Mouse (Mus musculus) frontal cortex, adult (tissue): Measurements from ENCODE around the gene Rpl34.

ENCODE experiments used
- ATAC-seq: cut with Nextera tagmentation; 2 replicates; pipeline ENCODE4 v1.9.2; 2017; ENCODE audit warnings: mild to moderate bottlenecking, moderate library complexity, mixed read lengths; ENCODE audit not compliant: low TSS enrichment

Gene Rpl34

DNA sequence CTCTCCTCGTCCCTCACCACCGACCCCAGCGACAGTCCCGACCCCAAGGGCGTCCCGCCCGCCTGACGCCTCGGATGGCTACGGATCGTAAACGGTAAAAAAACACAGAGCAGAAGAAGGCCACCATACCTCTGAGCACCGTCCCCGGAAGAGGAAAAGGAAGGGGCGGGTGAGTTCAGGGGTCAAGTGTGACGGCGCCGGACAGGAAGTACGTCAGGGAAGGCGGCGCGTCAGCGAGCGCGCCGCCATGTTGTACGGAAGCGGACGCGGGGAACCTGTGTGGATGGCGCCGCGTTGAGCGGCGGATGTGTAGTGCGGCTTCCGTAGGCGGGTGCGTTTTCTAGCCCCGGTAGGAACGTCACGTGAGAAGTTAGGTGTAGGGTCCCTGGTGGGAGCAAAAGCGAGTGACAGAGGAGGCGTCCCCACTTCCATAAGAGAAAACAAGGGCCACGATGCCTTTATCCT, at the start of gene Rpl34:
Rpl34 (minus strand) TSS at position 210 of the 465 bp plus-strand sequence.
- ATAC-seq, result peak; percentile 97

DNA sequence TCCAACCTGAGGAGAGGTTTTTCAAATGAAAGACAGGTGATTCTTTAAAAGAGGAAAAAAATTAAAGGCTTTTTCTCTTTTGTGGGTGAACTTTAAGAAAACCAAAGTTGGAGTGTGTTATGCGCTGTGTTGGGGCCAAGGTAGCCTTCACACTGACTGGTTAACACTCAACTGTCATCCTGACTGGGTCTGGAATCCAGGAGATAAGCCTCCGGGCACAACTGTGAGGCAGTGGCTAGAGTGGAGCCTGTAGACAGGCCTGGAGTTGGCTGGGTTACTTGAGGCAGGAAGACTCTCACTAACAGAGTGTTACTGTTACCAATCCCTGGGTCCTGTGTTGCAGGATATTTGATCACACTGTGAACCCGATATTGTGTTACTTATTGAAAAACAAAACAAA, 38.0 kb upstream of the Rpl34 start:
- ATAC-seq, result no peak

DNA sequence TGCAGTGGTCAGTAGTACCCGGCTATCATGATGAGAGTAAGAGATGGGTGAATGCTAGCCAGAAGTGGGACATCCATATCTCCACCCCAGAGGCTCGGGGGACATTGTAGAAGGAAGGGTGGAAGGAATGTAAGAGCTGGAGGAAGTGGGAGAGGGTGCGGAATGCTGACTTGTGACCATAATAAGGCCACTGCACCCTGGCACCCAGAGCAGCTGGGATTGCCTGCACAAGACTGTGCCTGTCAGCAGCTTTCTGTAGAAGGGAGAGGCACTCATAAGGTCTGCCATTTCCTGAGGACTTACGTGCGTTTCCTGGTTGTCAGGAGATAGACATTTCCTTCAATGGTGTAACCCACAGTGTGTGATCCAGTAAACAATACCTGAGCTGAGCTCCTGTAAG, 33.9 kb upstream of the Rpl34 start:
- no peak for ATAC-seq

DNA sequence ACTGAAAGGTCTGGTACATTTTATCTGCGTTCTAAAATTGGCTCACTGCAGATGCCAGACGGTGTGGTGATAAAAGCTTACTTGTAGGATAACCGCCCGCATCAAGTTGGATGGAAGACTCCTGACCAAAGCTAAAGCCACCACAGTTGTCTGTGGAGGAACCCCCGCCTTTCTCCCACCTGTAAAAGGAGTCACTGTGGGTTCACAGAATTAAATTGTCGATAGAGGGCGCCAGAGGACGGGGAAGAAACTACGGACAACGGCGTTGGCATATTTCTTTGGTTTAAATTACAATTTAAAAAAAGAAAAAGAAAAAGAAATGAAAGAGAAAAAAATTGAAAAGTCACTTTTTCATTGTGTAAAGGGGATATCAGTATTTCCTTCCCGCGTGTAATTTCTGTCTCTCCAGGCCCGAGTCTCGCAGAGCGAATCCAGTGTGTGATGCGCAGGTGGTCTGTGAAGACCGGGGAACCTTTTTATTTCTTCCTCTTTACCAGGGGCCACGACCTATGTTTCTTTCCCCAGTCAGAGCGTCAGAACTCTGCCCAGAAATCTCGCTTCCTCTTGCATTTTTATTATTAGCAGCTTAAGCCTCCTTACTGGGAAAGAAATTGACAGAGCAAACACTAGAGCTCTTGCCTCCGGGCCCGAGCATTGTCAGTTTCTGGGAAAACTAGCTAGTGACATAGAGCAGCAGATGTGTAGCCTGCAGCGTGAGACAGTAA, 30.7 kb upstream of the Rpl34 start:
- ATAC-seq, result peak; percentile 74; the same call in 1 of the 2 replicates

DNA sequence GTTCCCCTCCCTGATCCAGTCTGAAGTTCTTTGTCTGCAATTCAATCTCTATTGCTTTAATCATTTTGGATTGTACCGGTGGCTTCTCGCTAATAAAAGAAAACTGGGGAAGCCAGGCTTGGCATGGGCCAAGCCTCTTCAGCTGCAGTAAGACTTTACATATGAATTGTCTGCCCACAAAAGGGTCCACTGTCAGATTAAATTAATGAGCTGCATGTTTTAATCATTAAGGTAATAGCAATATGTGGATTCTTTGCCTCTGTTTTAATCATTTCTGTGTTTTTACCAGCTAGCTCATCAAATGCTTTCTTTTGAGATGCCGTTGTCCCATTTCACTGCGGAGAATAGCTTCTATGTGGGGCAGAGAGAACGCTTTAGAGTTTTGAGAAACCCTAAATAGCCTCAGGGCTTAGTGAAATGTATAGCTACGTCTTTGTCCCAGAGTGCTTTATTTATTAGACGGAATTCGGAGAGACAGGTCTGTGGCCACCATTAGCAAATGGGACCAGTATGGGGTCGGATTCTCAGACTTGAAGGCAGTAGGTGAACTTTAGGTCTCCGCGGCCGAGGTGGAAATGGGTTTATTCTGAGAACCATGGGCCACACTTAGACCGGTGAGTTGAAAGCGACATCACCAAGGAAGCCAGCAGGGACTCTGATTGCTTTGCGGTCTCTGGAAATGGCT, 28.1 kb upstream of the Rpl34 start:
- ATAC-seq, result 0 out of 2 replicates have a peak, but pooled peaks have one; percentile 16

DNA sequence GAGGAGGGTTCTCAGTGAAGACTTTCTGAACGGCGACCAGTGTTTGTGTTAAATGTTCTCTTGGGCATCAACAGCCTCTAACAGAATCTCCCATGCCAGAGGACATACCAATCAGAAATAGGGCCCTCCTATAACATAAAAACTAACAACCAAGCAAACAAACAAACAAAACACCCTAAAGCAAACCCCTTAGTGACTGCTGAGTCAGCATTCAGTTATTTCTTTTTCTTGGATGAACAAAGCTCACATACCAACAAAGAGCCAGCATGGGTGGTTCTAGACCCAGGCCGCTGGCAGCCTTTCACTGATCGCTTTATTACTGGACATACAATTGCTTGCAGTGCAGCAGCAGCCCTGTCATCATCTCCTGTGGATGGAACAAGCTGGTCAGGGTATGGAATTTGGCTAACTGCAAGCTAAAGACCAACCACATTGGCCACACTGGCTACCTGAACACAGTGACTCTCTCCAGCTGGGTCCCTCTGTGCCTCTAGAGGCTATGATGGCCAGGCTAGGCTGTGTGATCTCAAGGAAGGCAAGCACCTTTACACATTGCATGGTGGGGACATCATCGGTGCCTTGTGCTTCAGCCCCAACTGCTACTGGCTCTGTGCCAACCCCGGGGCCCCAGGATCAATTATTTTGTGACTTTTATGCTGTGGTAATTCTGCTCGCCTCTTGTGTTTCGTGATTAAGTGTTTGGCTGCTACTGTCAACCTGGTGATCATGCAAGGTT, 27.1 kb upstream of the Rpl34 start:
- no peak for ATAC-seq

DNA sequence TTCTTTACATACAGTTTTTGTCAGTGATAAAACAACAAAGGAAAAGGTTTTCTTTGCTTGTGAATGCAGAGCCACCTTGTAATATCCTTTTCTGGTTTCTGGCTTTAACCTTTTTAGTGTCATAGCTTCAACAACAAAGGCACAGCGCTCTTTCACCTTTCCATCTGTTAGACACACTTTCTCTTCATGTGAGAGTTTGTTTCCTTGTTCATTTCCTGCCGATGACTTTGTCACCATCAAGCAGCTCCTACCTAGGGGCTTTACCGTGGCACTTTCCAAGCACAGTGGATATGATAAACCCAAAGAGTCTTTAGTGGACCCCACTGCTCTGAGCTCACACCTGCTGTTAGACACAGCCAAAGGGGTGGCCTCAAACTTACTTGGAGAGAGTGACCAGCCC, 19.0 kb upstream of the Rpl34 start:
- no peak for ATAC-seq

DNA sequence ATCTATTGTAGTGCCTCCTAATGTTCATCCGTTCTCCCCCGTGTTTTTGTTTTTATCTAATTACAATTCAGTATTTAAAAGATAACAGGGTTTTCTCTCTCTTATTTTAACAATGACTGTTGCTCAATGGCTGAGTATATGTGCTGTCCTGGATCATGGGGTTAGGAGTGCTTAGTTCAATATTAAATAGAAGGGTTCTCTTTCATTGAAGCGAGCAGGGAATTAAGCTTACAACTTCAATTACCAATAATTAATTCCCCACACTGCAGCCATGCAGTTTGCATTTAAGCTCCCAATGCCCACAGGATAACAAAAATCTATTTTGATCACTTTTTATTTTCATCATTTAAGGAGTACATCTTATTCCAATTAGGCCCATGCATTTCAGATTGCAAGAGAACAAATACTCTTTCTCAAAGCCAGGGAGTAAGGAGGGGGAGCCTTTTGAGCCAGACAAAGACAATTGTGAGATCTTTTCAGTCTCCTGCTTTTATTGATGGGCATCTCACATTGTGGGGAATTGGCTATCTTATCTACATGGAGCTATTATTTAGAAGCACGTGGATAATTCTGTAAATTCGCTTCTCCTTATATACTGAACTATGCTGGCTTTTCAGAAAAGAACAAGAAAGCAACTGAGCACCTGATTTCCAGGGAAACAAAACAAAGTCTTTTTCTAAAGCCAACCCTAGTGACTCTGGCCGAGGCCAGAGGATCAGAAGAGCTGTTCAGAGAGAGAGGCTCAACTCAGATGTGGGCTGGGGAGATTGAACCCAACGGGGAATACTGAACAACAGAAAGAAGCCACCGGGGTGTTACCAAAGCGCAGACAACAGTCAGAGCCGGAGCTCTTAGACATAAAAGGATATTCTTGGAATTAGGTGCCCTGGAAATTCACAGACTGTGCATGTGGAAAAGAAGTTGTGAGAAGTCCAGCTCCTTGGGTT, 16.7 kb upstream of the Rpl34 start:
- ATAC-seq, result no peak

DNA sequence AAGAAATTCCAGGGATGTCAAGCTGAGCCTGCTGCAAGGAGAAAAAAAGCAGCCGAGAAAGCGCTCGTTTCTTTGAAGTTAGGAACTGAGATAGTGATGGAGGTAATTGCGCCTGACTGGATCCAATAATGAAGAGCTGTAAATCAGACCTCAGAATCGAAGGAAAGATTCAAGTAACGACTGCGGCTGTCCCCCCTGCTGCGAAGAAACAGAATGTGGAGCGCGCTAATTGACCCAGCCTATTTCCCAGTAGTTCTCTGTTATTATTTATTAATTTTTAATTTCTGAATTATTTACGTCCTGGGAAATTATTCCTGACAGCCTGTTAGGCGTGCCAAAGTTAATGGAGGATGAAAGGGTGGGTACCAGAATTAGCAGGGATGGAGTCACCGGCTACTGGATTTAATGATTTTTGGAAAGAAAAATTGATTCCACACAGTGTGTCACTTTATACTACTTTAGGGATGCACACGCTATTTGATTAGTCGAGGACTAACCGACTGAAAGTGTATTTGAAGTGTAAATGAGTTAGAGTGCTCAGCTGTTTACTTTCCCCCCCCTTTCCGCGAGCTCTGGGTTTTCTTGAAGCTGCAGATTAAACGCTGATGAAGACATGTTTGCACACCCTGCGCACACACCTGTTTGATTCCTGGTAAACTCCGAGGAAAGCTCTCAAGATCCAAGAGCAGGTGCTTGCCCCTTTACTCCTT, 7.6 kb upstream of the Rpl34 start:
- ATAC-seq, result no peak

DNA sequence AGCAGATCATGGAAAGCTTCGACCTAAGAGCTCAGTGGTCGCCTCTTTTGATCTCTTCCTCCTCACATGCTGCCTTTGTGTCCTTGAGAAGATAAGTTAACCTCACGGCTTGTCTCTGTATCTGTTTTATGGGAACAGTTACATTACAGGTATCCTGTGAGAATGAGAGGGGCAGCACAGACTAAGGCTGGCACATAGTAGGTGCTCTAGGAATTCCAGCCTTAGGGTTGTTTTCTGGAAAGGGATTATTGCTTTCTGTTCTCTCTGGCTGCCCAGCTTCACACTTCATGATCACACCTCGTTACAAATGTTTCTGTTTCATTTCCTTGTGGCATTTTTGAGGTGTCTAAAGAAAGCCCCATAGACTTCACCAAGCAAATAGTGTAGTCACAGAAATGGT, 6.6 kb upstream of the Rpl34 start:
- no peak for ATAC-seq

DNA sequence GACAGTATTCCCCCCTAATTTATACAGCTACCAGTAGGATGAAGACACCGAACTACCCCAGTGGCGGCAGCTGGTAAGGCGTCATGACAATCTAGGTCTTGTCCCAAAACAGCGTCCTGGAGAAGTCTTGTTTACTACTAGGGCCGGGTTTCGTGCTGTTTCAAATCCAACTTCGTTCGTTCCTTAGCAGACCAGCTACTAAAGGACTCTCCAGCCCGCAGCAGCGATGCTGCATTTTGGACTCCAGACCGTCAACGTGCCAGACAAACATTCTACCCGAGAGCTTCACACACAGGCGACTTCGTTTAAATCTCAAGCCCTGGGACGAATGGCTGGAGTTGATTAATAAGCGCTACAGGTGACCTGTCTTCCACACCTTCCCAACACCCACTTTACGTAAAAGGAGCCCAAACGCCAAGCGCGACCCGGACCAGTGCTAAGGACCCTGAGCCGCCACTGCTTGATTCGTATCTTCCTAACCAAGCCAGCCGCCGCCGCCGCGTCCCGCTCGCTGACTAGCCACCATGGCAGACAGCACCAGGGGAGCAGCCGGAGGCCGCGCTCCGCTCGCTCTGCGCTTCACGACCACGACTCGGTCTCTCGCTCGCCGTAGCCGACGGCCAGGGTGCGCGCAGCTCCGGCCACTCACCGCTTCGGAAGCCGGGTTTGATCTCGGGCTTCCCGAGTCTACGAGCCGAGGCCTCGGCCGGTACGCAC, 568 bp downstream of the Rpl34 start:
- peak; percentile 73 for ATAC-seq

DNA sequence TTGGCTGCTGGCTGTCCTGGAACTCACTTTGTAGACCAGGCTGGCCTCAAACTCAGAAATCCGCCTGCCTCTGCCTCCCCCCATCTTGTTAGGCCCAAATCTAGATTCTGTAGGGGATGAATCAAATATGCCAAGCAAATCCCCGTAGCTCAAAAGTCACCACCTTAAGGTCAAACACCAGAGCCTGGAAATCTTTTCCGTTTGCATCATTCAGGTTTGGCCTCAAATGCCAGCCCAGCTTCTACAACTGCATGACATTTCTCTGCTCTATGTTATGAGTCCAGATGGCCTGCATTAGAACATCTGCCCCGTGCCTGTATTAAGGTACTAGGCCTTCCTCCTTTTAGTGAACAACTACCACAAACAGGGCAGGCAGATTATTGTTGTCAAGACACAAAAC, 2.5 kb downstream of the Rpl34 start:
- ATAC-seq, result no peak

DNA sequence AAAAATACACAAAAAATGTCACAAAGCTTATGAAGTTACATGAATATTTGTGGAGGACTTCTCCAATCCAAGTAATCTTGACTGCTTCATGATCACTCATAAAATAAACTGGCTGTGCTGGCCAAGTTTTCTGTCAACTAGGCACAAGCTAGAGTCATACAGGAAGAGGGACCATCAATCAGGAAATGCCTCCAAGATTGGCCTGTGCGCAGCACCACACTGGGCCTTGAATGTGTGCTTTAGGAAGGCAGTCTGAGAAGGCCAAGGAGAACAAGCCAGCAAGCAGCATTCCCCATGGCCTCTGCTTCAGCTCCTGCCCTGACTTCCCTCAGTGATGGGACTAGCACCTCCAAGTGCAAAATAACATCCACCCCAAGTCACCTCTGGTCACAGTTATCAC, 3.2 kb downstream of the Rpl34 start:
- no peak for ATAC-seq

DNA sequence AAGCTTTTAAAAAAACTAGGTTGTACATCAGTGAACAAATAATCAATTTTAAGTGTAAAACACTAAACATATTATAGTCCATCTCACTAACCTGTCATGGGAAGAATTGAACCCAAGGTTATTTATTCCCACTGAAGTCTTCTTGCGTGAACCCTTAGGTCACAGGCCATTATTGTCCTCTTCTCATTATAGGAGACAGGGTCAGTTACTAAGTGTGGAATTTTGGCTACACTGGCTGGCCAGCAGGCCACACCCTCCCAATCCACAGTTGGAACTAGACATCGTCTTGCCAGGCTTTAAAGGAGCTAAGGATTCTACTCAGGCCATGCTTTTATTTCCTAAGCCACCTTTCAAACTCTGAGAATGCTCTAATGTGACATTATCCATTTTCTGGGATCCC, 4.5 kb downstream of the Rpl34 start:
- ATAC-seq, result no peak

DNA sequence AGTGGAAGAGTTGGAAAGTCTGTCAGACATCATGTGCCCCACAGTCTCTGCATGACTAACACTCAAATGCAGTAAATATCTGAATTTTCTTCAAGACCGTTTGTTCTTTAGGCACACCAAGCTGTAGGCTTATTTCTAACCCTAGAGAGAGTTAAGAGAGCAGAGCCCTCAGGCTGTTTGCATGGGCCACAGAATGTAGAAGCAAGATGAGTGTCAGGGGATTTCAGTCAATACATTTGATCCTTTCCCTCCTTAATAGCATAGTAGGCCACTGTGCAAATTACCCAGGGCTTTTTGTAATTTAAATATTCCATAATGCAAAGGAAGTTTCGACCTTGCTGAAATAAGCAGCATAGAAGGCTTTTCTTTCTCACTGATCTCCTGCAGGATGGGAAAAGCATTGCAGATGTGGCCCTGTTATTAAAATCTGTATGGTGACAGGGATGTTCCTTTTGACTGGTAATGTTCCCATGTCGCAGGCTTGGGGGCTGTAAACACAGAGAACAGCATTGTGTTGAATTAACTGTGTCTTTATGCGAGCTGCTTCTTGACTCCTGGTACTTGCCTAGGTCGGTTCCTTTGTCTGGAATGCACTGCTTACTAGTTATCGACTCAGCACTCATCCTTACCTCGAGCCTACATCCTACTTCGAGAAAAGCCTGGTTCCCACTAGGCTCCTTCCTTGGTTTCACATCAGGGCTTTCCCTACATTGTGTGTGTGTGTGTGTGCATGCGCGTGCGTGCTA, 7.3 kb downstream of the Rpl34 start:
- ATAC-seq, result no peak

DNA sequence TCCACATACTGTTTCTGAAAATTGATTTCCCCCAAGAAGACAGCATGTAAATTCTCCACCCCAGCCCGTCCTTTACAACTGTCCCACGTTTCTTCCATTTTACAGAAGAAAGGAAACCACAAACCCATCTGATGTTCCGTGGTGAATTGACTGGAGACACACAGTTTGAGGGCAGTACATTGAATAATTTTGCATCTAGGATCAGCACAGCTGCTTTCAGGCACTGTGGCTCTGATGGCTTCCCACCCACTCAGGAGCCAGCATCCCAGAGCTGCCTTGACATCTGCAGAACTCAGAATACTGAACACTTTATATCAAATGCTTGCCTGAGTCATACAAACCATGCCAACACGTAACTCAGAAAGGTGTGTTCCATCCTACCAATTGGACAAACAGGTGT, 10.0 kb downstream of the Rpl34 start:
- ATAC-seq, result peak; percentile 51; the same call in 1 of the 2 replicates

DNA sequence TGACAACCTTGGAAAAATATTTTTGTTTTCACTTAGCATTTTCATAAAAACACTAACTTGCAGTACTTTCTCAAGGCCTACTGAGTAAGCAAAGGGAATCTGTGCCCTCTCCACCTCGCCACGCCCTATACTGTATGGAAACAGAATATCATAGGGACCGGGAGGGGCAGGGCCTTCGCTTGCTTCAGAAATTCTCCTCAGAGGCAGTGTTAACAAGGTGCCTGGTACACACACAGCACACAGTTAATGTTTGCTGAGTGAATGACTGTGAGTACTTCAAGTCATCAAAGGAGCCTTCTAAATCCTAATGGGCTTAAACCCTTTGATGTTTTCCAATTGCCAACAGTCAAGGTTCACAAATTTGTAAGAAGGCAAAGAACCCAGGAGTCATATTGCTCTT, 11.3 kb downstream of the Rpl34 start:
- ATAC-seq, result no peak

DNA sequence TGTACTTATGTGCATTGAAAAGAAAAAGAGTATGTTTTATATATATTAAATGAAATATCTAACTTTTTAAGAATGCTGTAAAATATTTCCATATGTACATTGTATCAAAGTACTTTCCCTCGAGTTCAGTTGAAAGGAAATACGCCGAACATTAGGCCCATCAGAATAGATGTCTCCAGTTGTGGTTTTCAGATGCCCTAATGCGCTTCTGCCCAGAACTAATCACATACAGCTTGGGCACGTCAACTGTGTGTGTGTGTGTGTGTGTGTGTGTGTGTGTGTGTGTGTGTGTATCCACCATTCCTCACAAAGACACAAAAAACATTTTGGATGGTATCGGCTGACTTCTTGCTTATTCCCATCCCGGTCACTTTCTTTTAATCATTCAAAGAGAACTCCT, 13.6 kb downstream of the Rpl34 start:
- ATAC-seq, result no peak

DNA sequence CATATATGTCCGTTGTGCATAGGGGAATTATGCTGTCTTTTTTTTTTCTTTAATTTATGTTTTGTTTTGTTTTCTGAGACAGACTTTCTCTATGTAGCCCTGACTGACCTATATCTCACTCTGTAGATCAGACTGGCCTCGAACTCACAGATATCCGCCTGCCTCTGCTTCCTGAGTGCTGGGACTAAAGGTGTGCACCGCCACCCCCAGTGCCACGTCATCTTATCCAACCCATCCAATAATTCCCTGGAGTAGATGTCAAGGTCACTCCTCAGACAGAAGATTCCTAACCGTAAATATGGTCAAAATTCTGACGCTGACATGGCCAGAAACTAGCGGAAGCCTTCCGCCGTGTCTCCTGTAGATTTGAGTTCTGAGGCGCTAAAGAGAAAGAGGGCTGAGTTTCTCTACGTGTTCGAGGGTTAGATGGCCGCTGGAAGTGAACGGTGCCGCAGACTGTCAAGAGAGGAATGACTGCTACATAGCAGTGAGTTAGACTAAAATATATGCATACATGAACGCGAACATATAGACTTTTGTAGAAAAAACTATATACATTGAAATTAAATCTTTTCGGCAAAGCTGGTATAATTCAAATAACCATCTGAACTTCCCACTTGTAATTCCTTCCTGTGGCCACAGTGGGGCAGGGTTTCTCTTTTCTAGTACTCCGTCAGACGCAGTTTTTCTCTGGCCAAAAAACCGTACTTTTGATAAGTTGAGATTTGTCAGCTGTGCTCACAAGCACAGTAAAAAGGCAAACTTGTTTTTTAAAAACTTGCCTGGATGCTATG, 15.2 kb downstream of the Rpl34 start:
- peak; percentile 91 for ATAC-seq
